ENCODE assay signal across 8 mouse cellular contexts in the genomic region with DNA sequence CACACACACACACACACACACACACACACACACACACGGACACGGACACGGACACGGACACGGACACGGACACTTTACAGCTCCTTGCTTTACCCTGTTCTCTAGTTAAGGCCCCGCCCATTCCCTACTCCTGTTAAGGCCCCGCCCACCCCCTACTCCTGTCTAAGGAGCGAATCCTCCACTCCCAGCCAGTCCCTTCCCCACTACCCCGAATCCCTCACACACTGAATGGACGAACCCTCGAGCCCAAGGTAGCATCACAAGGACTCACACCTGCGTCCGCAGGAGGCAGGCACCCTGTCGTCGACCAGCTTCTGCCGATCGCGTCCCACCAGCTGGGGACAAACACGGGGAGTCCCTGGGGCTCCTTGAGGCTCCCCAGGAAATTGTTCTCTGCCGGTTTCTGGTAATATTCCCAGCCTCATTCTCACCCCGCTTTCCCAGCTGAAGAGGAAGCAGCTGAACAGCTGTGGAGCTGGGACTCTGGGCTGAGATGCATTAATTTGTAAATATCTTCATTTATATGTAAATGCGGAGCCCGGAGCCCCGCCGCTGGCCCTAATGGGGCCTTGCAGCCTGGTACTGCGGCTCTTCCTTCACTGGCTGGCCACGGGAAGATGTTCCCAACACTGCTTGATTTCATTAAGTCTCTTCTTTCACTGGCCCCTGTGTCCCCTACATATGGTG.
DNase-seq lines count a peak whose midpoint lies in the region; ATAC-seq and TF ChIP-seq lines count a peak whose summit lies in the region.

No protein-coding gene starts in this region.

- no peak overlapping the region for H3K9ac ChIP-seq in hindbrain, embryonic 12.5 days
- H3K9ac ChIP-seq in midbrain, embryonic 14.5 days (replicated peaks; ENCODE audit: low read length), result 0 out of 2 replicates have a peak overlapping the region, but pooled peaks have one; percentile 23

- peak overlapping the region; percentile 85 for H3K27ac ChIP-seq in hindbrain, embryonic 12.5 days
- peak overlapping the region; percentile 76 for H3K27ac ChIP-seq in midbrain, embryonic 14.5 days (replicated peaks; ENCODE audit: low read depth, low read length)
- no peak overlapping the region for H3K27ac ChIP-seq in gastrocnemius, adult 2 months

- 0 out of 2 replicates have a peak overlapping the region, but pooled peaks have one; percentile 8 for H3K4me3 ChIP-seq in hindbrain, embryonic 12.5 days
- no peak overlapping the region for H3K4me3 ChIP-seq in midbrain, embryonic 14.5 days (replicated peaks; ENCODE audit: low read depth, low read length)
- no peak overlapping the region for H3K4me3 ChIP-seq in gastrocnemius, adult 2 months

- H3K27me3 ChIP-seq in hindbrain, embryonic 12.5 days, result peaks cover 20% of the 10 kb centered on the region
- H3K27me3 ChIP-seq in midbrain, embryonic 14.5 days (ENCODE audit: control insufficient read depth, insufficient read depth, low read length), result no peaks in the 10 kb centered on the region

- H3K36me3 ChIP-seq in hindbrain, embryonic 12.5 days, result no peaks in the 10 kb centered on the region
- H3K36me3 ChIP-seq in midbrain, embryonic 14.5 days (ENCODE audit: control insufficient read depth, insufficient read depth, low read length), result no peaks in the 10 kb centered on the region

- WGBS in hindbrain, embryonic 12.5 days, result under 1% methylated on average over 27 of the region's 28 CpGs
- under 1% methylated on average over 28 of the region's 28 CpGs for WGBS in midbrain, embryonic 14.5 days

- peak overlapping the region; percentile 47 for H3K4me2 ChIP-seq in hindbrain, embryonic 12.5 days (replicated peaks)
- peak overlapping the region; percentile 47 for H3K4me2 ChIP-seq in midbrain, embryonic 14.5 days (ENCODE audit: low read length)

- no peaks in the 10 kb centered on the region for H3K9me3 ChIP-seq in hindbrain, embryonic 12.5 days (replicated peaks)
- H3K9me3 ChIP-seq in midbrain, embryonic 14.5 days (ENCODE audit: control insufficient read depth, low read length), result no peaks in the 10 kb centered on the region

- TF ChIP-seq CTCF in gastrocnemius, adult 2 months (IDR thresholded peaks at IDR 0.05), result no peak

- peak; percentile 52 for ATAC-seq in hindbrain, embryonic 12.5 days (ENCODE audit: low FRiP score)
- peak; percentile 46; the same call in 1 of the 2 replicates for ATAC-seq in midbrain, embryonic 14.5 days (ENCODE audit: low FRiP score, low TSS enrichment)

- peaks cover 58% of the 10 kb centered on the region for H3K4me1 ChIP-seq in hindbrain, embryonic 12.5 days
- peaks cover 43% of the 10 kb centered on the region for H3K4me1 ChIP-seq in midbrain, embryonic 14.5 days (ENCODE audit: control insufficient read depth, insufficient read depth, low read length)

- peak; percentile 31 for DNase-seq in adrenal gland, postnatal 14 days
- DNase-seq in adrenal gland, adult 18-20 months (ENCODE audit: low spot score in 2 of 2), result no peak
- DNase-seq in WW6 (ENCODE audit: low read depth, low spot score), result peak; percentile 67
- DNase-seq in midbrain, embryonic 14.5 days, result peak; percentile 82
- no peak for DNase-seq in spleen, postnatal 14 days (ENCODE audit: low spot score in 2 of 2)
- DNase-seq in gastrocnemius, adult 2 months, result no peak
- DNase-seq in cerebellum, postnatal 14 days, result no peak

- intact Hi-C loops in gastrocnemius, adult 2 months (cut with DNase I), result no loop called here

Comparison
In these comparisons a context has a peak if more than half of its experiments do, and no peak if none do; other contexts are left out.
1. DNase-seq: peak in adrenal gland, postnatal 14 days (single experiment), WW6 (single experiment) and midbrain, embryonic 14.5 days (single experiment); none in adrenal gland, adult 18-20 months (0 of 2), spleen, postnatal 14 days (0 of 2), gastrocnemius, adult 2 months (single experiment) and cerebellum, postnatal 14 days (0 of 2).